Mouse (Mus musculus) megakaryocyte progenitor cell, adult 5-6 weeks (primary cell): Measurements from ENCODE around the gene Frrs1. TPM values are rescaled to one million over a fixed set of nuclear protein-coding genes. Genes with fewer than 3 reads are reported as not detected.

Experiments
- ATAC-seq: replicated peaks from 2 replicates; pipeline ENCODE4 v1.8.0; 2016; ENCODE audit warnings: mild to moderate bottlenecking, moderate TSS enrichment, inconsistent platforms; ENCODE audit not compliant: poor library complexity
- total RNA-seq, 2 experiments: library from RNA; stranded (forward) in 1 of 2; stranded (reverse) in 1 of 2; fragments of 157-497, 149-512 nt in 1 of 2; fragments of 200-1000 nt in 1 of 2; gene quantifications; 2 replicates each; pipeline versions ENCODE4 v1.2.3 to v1.2.4; 2015 to 2017

The Frrs1 gene
- total RNA-seq, 2 experiments from 2014 or later, result 50.4 to 73.1 TPM

DNA sequence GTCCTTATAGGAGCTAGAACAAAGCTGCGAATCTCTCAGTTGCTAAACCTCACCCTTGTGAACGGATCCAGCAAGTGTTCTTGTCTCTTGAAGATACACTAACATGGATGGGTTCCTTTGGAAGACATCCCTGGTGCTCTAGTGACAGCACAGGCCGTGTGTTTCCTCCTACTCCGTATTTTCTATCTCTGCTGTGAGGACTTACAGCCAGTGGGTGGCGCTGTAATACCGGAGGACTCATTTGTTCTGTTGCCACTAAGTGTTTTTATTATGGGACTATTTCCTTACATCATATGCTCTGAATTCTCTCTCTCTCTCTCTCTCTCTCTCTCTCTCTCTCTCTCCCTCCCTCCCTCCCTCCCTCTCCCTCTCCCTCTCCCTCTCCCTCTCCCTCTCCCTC, 44.9 kb downstream of the Frrs1 start:
- peak; percentile 89 for ATAC-seq

DNA sequence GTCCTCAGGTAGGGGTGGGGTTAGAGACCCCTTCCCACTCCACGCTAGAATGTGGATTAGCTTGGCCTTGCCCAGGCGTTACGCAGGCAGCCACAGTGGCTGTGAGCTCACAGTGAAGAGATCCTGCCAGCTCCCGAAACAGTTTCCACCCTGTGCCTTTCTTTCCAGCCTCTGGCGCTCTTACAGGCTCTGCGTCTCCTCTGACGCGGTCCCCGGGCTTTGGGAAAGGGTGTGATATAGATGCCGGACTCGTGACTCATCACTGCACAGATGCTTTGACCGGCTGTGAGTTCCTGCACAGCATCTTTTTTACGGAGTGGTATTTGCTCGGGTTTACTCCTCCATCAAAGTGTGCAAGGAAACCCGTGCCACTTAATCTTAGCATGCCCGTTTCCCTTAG, 46.6 kb downstream of the Frrs1 start:
- ATAC-seq, result no peak

DNA sequence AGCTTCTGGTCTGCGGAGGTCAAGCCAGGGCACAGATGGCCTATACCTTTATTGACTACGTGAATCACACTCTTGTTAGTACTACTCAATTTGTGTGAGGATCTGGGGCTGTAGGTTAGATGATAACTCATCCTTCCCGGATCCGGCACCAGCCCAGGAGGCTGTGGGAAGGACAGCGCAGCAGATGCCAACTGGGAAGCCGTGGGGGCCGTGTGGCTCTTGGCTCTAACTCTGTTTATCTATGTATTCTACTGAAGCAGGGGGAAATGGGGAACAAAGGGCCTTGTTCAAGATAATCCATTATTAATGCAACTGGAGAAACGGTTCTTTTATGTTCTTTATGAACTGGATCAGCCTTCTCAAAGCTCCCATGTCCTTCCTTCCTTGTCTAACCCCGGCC, 47.3 kb downstream of the Frrs1 start:
- ATAC-seq, result no peak

DNA sequence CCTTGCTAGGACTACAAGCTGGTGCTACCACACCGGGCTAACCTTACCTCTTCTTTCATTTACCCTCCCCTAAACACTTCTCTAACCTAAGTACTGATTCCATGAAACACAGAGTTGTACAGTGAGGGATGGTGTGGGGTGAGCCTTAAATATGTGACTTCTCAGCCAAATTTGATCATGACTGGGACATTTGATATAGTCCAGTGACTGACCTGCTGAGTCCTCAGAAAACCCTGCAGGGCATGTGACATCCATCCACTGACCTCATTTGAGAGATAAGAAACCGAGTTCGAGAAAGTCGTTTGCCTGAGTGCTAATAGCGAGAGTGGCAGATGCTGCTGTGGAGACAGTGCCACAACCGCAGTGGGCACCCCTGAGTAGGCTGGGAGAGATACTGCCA, 55.1 kb downstream of the Frrs1 start:
- no peak for ATAC-seq

DNA sequence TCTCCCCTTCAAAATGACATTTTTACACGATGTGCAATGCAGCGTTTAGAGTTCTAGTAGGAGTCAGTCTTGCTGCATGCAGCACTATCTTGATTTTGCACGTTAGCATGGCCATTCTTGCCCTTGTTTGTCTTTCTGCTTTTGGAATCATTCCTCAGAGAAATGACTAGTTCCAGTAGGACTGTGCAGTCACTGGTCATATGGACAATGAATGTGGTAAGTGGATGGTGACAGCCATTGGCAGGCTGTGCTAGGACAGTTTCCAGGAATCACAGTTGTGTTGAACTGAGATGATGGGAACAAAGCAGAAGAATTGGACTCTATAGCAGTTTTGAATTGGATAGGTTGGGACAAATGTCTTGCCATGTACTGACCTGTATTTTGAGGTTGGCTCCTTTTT, 55.7 kb downstream of the Frrs1 start:
- ATAC-seq, result no peak

DNA sequence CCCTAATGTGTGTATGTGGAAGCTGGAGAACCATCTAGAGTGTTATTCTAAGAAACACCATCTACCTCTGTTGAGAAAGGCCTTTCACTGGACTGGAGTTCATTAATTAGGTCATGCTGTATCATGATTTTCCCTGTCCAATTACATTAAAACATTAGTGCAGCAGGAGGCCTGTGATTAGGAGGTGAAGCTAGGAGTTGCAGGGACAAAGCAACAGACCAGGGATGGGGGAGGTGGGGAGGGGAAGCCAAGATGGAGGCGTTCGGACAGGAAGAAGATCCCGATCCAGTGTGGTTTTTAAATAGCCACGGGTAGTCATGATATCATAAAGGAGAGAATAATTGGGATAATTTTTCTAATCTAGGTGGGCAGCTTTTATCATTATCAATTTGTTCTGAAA, 57.8 kb downstream of the Frrs1 start:
- no peak for ATAC-seq

DNA sequence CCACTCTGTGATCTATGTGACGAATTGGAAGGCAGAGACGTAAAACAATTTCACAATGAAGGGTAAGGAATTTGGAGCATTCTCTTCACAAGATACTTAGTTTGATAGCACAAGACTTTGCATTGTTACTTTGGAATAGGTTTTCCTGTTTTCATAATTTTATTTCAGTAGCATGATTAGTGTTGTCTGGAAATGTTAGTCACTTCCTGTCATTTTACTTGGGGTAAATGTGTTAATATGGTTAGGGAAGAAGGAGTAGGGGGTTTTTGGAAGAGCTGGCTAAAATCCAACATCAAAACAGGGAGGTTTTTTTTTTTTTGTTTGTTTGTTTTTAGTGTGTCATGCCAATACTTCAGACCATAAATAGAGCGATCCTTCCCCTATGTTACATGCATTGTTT, 62.3 kb downstream of the Frrs1 start:
- no peak for ATAC-seq

DNA sequence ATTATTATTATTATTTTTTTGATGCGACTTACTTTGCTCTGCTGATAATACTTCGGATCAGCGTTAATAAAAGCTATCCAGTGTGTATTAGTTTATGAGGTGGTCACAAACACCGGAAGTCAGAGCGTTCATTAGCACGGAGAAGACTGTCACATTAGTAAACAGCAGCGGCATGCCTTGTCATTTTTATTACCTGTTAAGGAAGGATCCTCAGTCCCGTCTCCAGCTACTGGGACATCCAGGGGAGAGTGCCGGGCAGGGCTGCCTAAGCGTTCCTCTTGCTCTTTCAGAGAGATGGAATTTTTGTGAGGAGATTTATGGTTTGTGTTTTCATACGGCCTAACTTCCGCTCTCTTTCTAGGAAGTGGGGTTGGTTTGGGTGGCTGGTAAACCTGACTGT, 63.8 kb downstream of the Frrs1 start:
- no peak for ATAC-seq

DNA sequence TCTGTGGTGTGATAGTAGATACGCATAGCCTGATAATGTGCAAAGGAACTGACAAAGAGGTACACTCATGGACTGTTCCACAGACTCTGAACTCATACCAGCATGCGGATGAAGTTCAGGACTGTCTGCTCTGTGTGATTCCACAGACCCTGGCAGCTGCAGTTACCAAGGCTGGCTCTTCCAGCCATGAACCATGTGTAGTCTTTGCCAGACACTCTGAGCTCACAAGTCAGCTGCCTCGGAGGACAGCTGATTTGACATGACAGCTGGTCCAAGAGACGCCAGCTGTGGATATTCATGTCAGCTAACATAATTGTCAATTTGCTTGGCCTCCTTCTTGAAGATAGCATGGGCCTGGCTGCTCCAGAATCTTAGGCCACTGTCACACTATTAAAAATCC, 69.7 kb downstream of the Frrs1 start:
- ATAC-seq, result no peak

DNA sequence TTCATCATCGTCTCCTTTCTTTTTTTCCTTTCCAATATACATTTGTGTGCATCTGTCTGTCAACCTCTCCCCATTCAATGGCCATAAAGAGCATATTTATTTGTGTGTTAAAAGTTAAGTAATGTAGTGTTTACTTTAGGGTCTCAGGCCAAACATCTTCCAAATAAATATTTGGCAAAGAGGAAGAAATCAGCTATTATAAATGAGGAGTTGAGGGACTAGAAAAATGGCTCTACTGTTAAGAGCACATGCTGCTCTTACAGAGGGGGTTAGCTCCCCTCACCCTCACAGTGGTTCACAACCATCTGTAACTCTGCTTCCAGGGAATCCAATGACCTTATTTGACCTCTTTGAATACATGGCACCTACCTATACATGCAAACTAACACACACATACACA, 73.9 kb downstream of the Frrs1 start:
- no peak for ATAC-seq

DNA sequence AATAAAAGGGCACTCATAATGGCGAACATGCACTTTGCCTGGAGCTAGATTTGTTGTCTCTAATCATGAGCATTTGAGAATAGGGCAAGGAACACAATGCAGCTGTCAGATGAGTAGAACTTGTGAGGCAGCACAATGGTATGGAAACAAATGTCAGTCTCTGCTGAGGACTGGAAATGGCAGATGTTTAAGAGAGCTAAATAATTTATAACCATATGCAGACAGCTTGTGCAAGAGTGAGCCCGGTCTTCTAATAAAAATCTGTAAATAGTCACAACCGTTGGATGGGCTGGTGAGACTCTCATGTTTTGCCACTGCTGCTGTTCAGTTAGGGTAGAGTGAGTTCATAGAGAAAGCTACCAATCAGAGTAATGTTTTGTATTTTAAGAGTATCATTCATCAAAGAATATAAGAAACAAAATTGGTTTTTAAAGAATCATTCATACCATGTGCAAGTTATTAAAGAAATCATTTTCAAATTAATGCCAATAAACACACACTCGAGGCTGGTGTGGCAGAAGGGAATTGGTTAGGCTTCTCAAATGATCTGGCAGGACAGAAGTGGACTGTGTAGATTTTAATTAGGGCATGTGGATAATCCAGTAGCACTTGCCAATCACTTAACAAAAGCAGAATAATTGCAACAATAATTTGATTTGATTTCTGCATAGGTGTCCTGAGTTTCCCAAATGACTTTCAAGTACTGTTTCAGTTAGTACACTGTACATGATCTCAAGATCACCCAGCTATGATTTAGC, 77.8 kb downstream of the Frrs1 start:
- ATAC-seq, result no peak

DNA sequence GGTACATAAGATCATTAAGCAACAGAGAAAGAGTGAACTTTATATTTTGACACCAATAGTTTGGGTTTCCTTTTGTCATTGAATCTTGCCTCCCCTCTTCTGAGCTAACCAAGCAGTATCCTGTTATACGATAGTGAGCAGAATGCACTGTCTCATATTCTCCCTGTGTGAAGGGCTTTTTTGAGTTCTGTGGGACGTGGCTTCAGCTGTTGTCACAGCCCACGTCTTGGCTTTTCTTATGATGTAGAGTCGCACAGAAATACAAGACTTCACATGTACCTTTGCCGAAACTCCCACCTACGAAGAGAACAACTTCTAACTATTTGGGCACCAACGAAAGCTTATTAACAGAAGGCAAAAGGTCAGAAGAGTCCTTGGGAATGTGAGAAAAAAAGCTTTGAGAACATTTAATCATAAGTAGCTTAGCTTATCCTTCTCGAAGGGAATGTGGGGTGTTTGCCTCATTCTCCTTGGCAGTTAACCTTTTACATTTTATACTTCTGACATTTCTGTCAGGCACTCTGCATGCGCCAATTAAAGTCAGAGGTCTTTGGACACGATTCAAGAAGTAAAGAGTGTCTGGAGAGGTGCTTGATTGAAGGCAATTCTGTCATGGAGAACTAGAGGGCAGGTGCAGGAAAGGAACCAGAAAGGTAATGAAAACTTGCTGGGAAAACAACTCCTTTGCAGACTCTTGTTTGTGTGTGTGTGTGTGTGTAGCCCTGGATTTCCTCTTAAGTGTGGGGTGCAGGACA, 81.7 kb downstream of the Frrs1 start:
- ATAC-seq, result no peak

DNA sequence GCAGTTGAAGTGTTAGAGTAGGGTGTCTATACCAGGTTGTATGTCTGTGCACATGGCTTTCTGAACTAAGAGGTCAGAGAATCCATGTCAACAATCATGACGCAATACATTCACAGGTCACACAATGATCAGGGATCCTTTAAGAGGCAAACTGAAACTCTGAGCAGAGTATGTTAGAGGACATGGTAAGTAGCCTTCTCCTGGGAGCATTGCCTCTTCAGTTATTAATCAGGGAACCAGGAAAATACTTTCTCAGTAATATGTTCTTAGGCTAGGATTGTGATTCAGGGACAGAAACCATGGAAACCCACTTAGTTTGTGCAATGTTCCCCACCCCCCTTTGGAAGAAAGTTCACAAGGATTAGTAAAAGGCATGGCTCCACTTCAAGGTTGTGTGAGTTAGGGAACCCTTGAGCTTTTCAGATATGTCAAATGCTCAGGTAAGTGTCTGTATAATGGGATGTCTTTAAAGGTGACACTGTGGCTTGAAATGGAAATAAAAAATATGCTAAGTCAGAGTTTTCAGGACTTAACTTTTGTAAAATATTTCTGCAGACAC, 82.4 kb downstream of the Frrs1 start:
- ATAC-seq, result no peak

DNA sequence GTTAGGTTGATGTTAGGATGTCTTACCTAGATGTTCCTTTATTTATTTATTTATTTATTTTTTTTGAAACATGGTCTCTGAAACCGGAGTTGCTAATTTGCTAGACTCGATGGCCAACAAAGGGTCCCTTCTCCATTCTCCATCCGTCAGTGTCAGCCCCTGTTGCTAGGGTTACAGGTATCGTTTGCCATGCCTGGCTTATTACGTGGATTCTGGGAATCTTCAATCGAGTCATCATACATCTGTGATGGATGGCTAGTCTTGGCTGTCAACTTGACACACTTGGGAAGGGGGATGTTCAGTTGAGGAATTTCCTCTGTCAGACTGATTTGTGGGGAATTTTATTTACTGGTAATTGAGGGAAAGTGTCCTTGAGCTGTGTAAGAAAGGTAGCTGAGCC, 83.5 kb downstream of the Frrs1 start:
- no peak for ATAC-seq

DNA sequence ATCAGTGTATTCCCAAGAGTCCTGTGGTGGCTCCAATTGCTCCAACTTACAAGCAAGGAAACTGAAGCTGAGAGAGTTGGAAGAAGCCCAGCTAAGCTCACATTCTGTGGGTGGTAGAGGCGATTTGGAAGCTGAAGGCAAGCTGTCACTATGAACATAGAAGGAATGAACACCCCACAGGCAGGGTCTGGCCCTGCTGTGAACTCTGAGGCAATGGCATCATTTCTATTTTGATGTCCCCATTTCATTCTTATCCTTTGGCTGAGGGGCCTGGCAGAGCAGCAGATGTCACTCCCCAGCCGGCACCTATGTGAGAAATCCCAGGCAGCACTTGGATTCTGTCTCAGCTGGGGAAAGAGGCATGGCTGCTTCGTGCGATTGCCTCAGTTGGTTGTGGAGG, 84.2 kb downstream of the Frrs1 start:
- ATAC-seq, result no peak

DNA sequence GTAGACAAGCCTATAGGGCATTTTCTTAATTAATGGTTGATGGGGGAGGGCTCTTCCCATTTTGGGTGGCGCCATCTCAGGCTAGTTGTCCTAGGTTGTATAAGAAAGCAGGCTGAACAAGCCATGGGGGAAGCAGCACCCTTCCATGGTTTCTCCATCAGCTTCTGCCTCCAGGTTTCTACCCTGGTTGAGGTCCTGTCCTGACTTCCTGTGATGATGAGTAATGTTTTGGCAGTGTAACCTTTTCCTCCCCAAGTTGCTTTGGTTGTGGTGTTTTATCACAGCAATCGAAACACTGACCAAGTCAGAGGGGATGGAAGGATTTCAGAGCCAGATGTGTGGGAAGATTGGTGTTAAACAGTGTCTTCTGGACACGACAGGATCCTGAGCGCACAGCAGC, 87.2 kb downstream of the Frrs1 start:
- ATAC-seq, result no peak

DNA sequence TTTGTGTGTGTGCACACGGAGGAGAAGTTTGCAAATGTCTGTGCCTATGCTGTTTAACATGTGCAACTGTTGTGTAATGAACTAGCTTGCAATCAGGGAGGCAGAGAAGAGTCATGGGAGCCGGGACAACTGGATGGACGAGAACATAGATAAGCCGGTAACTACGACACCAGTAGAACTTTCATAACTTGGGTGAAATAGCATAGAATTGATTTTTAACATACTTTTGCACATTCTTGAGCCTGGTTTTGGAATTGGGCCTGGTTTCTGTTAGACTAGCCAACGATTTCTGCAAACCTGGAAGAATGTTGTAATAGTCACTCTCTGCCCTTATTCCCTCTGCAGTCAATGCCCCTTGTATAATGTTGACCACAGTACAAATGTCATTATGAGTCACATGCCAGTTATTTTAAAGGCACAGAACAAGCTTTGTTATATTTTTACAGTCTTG, 91.4 kb downstream of the Frrs1 start:
- ATAC-seq, result peak; percentile 57

DNA sequence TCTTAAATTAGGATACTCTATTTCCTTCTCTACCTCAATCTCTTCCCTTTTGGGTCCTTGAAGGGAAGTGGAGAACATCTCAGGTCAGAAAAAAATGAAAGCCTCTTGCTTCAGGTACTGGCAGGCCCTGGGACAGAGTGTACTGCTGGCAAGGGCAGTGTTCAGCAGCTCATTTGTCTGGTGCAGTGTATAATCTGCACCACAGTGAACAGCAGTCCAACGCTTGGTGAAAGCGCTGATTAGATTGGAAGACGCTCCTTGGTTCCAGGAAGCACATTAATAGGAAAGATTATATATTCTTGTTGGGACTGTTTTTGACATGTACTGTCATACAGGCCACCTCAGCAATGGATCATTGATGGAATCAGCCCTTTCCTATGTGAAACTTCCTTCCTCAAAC, 92.2 kb downstream of the Frrs1 start:
- no peak for ATAC-seq

DNA sequence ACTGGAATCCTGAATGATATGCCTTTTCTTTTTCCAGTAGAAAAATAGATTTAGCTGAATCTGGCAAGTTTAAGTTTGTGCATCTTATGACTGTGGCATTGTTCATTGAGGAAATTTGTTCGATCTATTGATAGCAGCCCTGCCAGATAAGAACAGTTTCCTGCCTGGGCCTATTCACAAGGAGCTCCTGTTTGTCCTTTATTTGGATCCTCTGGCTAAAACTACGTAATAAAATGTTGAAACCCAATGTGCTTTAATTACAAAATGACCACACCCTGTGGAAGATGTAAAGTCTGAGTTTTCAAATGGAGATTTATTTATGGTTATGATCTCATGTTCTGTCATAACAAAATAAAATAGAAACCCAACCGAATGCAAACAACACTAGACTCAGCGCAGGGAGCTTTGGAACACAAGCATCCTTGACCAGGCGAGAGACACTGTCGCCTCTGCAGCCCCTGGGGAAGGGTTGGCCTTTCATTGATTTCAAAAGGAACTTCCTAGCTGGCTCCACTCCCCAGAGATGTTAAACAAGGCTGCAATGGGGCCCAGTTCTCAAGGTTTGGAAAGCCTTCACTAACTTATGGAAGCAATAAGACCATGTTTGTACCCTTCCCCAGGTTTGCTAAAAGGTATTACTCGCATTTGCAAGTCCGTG, 93.1 kb downstream of the Frrs1 start:
- no peak for ATAC-seq

DNA sequence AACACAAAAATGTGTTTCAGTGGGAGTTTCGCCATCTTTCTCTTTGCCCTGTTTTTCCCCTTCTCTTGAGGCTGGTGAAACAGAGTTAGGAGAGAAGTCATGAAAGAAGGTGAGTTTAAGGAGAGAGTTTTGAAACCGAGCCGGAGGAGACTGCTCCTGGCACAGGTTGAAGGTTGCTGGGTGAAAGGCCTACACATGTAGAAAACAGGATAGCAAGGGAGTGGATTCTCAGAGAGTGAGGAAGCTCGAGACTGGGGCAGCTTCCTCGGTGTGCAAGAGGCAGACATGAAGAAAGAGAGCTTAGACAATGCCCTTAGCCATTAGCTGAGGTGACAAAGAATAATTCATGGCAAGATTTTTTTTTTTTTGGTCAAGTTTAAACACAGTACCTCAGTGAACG, 94.1 kb downstream of the Frrs1 start:
- ATAC-seq, result no peak

DNA sequence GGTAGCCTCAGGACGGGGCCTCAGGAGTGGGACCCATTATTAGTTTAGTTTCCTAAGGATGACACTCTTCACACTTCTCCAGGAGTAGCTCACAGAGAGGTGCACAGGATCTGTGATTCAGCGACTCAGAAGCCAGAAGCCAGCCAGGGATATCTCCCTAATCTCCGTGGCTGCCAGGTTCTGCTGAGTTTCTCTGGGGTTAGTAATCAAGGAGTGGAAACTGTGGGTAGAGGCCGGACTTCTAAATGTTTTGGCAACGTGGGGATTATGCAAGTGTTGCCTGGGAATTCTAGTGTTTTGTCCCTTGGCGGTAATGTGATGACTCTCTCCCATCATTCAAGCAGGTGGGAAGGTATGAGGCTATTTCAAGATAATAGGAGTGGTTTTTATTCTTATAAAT, 95.8 kb downstream of the Frrs1 start:
- no peak for ATAC-seq
